ENCODE assay signal across 7 mouse cellular contexts in the genomic region with DNA sequence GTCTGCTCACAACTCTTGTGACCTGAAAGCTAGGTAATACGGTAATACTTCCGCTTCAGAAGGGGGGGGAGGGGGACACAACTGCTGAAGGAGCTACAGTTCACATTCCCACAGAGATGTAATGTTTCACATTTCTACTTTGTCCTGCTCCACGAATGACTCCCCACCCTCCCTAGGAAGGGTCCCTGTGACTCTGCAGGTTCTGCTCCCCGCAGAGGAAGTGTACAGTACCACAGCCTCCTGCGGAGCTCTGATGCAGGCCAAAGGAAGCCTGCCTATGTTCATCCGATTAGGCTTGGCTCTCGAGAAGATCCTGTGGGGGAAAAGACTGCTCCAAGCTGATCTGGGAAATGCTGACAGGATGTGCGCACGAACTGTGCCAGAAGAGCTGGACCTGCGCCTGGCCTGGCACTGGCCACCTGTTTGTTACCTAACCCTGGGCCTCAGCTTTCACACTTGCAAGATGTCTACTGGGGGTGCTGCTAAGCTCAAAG. TPM values are rescaled to one million over a fixed set of nuclear protein-coding genes. Genes with fewer than 3 reads are reported as not detected.
A peak's percentile ranks its signal among the peaks of the same experiment; 100 is the strongest.
DNase-seq lines count a peak whose midpoint lies in the region; ATAC-seq lines count a peak whose summit lies in the region.

No protein-coding gene starts in this region.

- no peaks in the 10 kb centered on the region for H3K27me3 ChIP-seq in kidney, embryonic 15.5 days

- H3K4me2 ChIP-seq in kidney, embryonic 15.5 days: no peak overlapping the region; the same call in 1 of the 2 replicates

- DNase-seq in thymus, postnatal 0 days (ENCODE audit: low spot score): peak; percentile 35
- no peak for DNase-seq in thymus, adult 18-20 months
- DNase-seq in cerebellum, adult 11-12 months: peak; percentile 98
- DNase-seq in heart, adult 11 months: peak; percentile 99
- peak; percentile 92 for DNase-seq in lung, postnatal 36 days
- DNase-seq in spleen, postnatal 10 days (ENCODE audit: low spot score in 2 of 2): no peak

- H3K27ac ChIP-seq in kidney, embryonic 15.5 days: peak overlapping the region; percentile 86

- H3K36me3 ChIP-seq in kidney, embryonic 15.5 days: no peaks in the 10 kb centered on the region; the same call in 1 of the 2 replicates

- H3K4me1 ChIP-seq in kidney, embryonic 15.5 days: peaks cover 97% of the 10 kb centered on the region

- WGBS in kidney, embryonic 15.5 days: 72% methylated on average over 10 of the region's 10 CpGs

- no peak overlapping the region for H3K4me3 ChIP-seq in kidney, embryonic 15.5 days (replicated peaks)

- no peak for ATAC-seq in kidney, embryonic 15.5 days (replicated peaks; ENCODE audit: low FRiP score)

- H3K9me3 ChIP-seq in kidney, embryonic 15.5 days (replicated peaks): no peaks in the 10 kb centered on the region

- H3K9ac ChIP-seq in kidney, embryonic 15.5 days: no peak overlapping the region

RNA-seq across cellular contexts. Expression of a gene that starts 22.0 kb away (rescaled TPM):
- polyA plus RNA-seq in thymus, postnatal 0 days (2015; fragmentation: Nextera tagmentation; extraction: Ambion mirVana): 62.3 and 71.0 TPM in 2 replicates
- 56.2 and 60.2 TPM in 2 replicates for polyA plus RNA-seq in kidney, embryonic 15.5 days (2015; fragmentation: Nextera tagmentation; extraction: Ambion mirVana)

Comparison
In these comparisons a context has a peak if more than half of its experiments do, and no peak if none do; other contexts are left out.
1. DNase-seq: peak in thymus, postnatal 0 days (single experiment), cerebellum, adult 11-12 months (single experiment), heart, adult 11 months (single experiment) and lung, postnatal 36 days (single experiment); none in thymus, adult 18-20 months (0 of 2) and spleen, postnatal 10 days (0 of 2).